Comparison of ENCODE assay signal across 9 mouse cellular contexts in genomic region chr4:154139671-154140181, GRCm38 (mm10). TPM values are rescaled to one million over a fixed set of nuclear protein-coding genes. Genes with fewer than 3 reads are reported as not detected.
A peak's percentile ranks its signal among the peaks of the same experiment; 100 is the strongest.
DNase-seq lines count a peak whose midpoint lies in the region; ATAC-seq lines count a peak whose summit lies in the region.
"Had no signal": no experiment of that assay in that cellular context is flagged by ENCODE, and none has a peak within 500 bp of the region (broad histone marks: within the 10 kb centered on the region; RNA-seq: fewer than 3 reads in every experiment).

No protein-coding gene starts in this region.

- H3K9me3 ChIP-seq in erythroblast, embryonic 14.5 days (ENCODE audit: control insufficient read depth, low read length): peaks cover 24% of the 10 kb centered on the region
- H3K9me3 ChIP-seq in embryonic facial prominence, embryonic 14.5 days (ENCODE audit: control insufficient read depth, low read length): no peaks in the 10 kb centered on the region
- H3K9me3 ChIP-seq in neural tube, embryonic 15.5 days (replicated peaks): no peaks in the 10 kb centered on the region

- peak overlapping the region; percentile 60 for H3K9ac ChIP-seq in embryonic facial prominence, embryonic 14.5 days (ENCODE audit: low read depth, low read length)
- peak overlapping the region; percentile 44 for H3K9ac ChIP-seq in neural tube, embryonic 15.5 days (replicated peaks)

- peak overlapping the region; percentile 92 for H3K4me2 ChIP-seq in embryonic facial prominence, embryonic 14.5 days (ENCODE audit: low read depth, low read length)
- peak overlapping the region; percentile 94 for H3K4me2 ChIP-seq in neural tube, embryonic 15.5 days

- WGBS in embryonic facial prominence, embryonic 14.5 days: 3% methylated on average over 15 of the region's 59 CpGs
- 0% methylated on average over 44 of the region's 59 CpGs for WGBS in neural tube, embryonic 15.5 days

- no peak for DNase-seq in embryonic facial prominence, embryonic 14.5 days (ENCODE audit: low spot score)
- peak; percentile 56 for DNase-seq in kidney, postnatal 10 days
- no peak for DNase-seq in left cerebral cortex, postnatal 25 days (ENCODE audit: low spot score in 2 of 2)
- DNase-seq in left cerebral cortex, adult 8-10 months (ENCODE audit: low spot score in 2 of 2): no peak

- no peak for ATAC-seq in erythroblast, adult 5-6 weeks (replicated peaks; ENCODE audit: low FRiP score, poor library complexity, severe bottlenecking)
- peak; percentile 9 for ATAC-seq in CD4-positive, CD25-positive, alpha-beta regulatory T cell, adult 4 months
- no peak for ATAC-seq in embryonic facial prominence, embryonic 14.5 days (ENCODE audit: low read depth)
- ATAC-seq in neural tube, embryonic 15.5 days (ENCODE audit: low FRiP score): no peak

- H3K4me3 ChIP-seq in erythroblast, embryonic 14.5 days (replicated peaks): peak overlapping the region; percentile 20
- peak overlapping the region; percentile 72 for H3K4me3 ChIP-seq in embryonic facial prominence, embryonic 14.5 days (ENCODE audit: low read depth, low read length)
- H3K4me3 ChIP-seq in neural tube, embryonic 15.5 days (replicated peaks): peak overlapping the region; percentile 43

- intact Hi-C loops in left cerebral cortex, postnatal 25 days (cut with DNase I): loop anchor here (10.0 kb wide), 1 partner anchor 185 kb away; the partner anchor contains the start of gene A430005L14Rik

- H3K4me1 ChIP-seq in erythroblast, embryonic 14.5 days (ENCODE audit: control insufficient read depth): peaks cover 47% of the 10 kb centered on the region
- peaks cover 11% of the 10 kb centered on the region for H3K4me1 ChIP-seq in embryonic facial prominence, embryonic 14.5 days (ENCODE audit: control insufficient read depth, insufficient read depth, low read length)
- peaks cover 40% of the 10 kb centered on the region for H3K4me1 ChIP-seq in neural tube, embryonic 15.5 days

- no peaks in the 10 kb centered on the region; the same call in none of the 2 replicates for H3K36me3 ChIP-seq in erythroblast, embryonic 14.5 days (ENCODE audit: control insufficient read depth)
- no peaks in the 10 kb centered on the region for H3K36me3 ChIP-seq in embryonic facial prominence, embryonic 14.5 days (ENCODE audit: control insufficient read depth, insufficient read depth, low read length)
- no peaks in the 10 kb centered on the region for H3K36me3 ChIP-seq in neural tube, embryonic 15.5 days

- H3K27ac ChIP-seq in embryonic facial prominence, embryonic 14.5 days (replicated peaks; ENCODE audit: low read depth, low read length): no peak overlapping the region
- H3K27ac ChIP-seq in neural tube, embryonic 15.5 days (replicated peaks): no peak overlapping the region
- H3K27ac ChIP-seq: macrophage had no signal

- peaks cover 76% of the 10 kb centered on the region for H3K27me3 ChIP-seq in erythroblast, embryonic 14.5 days (ENCODE audit: control insufficient read depth)
- peaks cover 58% of the 10 kb centered on the region for H3K27me3 ChIP-seq in embryonic facial prominence, embryonic 14.5 days (replicated peaks; ENCODE audit: control insufficient read depth, insufficient read depth, low read length)
- H3K27me3 ChIP-seq in neural tube, embryonic 15.5 days (replicated peaks): peaks cover 61% of the 10 kb centered on the region

RNA-seq across cellular contexts. Expression of gene Trp73, which starts 0.3 kb away (rescaled TPM):
- polyA plus RNA-seq in erythroblast, embryonic 14.5 days (2012): 0.11 TPM in 1 of 2 replicates, not detected in the other
- not detected in 2 replicates for total RNA-seq in erythroblast, adult 5-6 weeks (2015; ENCODE audit: low replicate concordance)
- total RNA-seq in erythroblast, adult 5-6 weeks (2017; ENCODE audit: low replicate concordance): not detected in 2 replicates
- polyA plus RNA-seq in CD4-positive, CD25-positive, alpha-beta regulatory T cell, adult 4 months (2017; shearing (Covaris generic)): not detected
- 3.5 and 3.8 TPM in 2 replicates for polyA plus RNA-seq in embryonic facial prominence, embryonic 14.5 days (2014; fragmentation: Nextera tagmentation; extraction: Ambion mirVana)
- polyA plus RNA-seq in neural tube, embryonic 15.5 days (2015; fragmentation: Nextera tagmentation; extraction: Ambion mirVana): 0.04 and 0.17 TPM in 2 replicates
- total RNA-seq in left cerebral cortex, postnatal 25 days (2021): under 1 TPM; 0.30 to 0.50 TPM
- under 1 TPM; 0.51 to 0.83 (median 0.64) TPM for total RNA-seq in left cerebral cortex, adult 8-10 months (2022)
- polyA plus RNA-seq: macrophage had no signal

RNA-seq across cellular contexts. Expression of gene Wrap73, which starts 2.4 kb away (rescaled TPM):
- 1.4 and 1.9 TPM in 2 replicates for polyA plus RNA-seq in erythroblast, embryonic 14.5 days (2012)
- total RNA-seq in erythroblast, adult 5-6 weeks (2015; ENCODE audit: low replicate concordance): 1.5 and 2.3 TPM in 2 replicates
- 2.6 and 4.5 TPM in 2 replicates for total RNA-seq in erythroblast, adult 5-6 weeks (2017; ENCODE audit: low replicate concordance)
- polyA plus RNA-seq in CD4-positive, CD25-positive, alpha-beta regulatory T cell, adult 4 months (2017; shearing (Covaris generic)): 10 to 100 TPM; 27.0 to 28.9 TPM
- polyA plus RNA-seq in embryonic facial prominence, embryonic 14.5 days (2014; fragmentation: Nextera tagmentation; extraction: Ambion mirVana): 36.8 and 43.2 TPM in 2 replicates
- polyA plus RNA-seq in neural tube, embryonic 15.5 days (2015; fragmentation: Nextera tagmentation; extraction: Ambion mirVana): 41.9 and 43.2 TPM in 2 replicates
- 10 to 100 TPM; 30.7 to 34.8 TPM for total RNA-seq in left cerebral cortex, postnatal 25 days (2021)
- 10 to 100 TPM; 27.0 to 36.1 (median 31.0) TPM for total RNA-seq in left cerebral cortex, adult 8-10 months (2022)

RNA-seq across cellular contexts. Expression of gene Tprgl, which starts 20.7 kb away (rescaled TPM):
- polyA plus RNA-seq in erythroblast, embryonic 14.5 days (2012): 30.6 and 36.0 TPM in 2 replicates
- total RNA-seq in erythroblast, adult 5-6 weeks (2015; ENCODE audit: low replicate concordance): 75.2 and 117 TPM in 2 replicates
- 104 and 115 TPM in 2 replicates for total RNA-seq in erythroblast, adult 5-6 weeks (2017; ENCODE audit: low replicate concordance)
- polyA plus RNA-seq in CD4-positive, CD25-positive, alpha-beta regulatory T cell, adult 4 months (2017; shearing (Covaris generic)): 10 to 100 TPM; 11.4 to 28.4 TPM
- 148 and 155 TPM in 2 replicates for polyA plus RNA-seq in embryonic facial prominence, embryonic 14.5 days (2014; fragmentation: Nextera tagmentation; extraction: Ambion mirVana)
- polyA plus RNA-seq in neural tube, embryonic 15.5 days (2015; fragmentation: Nextera tagmentation; extraction: Ambion mirVana): 181 and 193 TPM in 2 replicates
- 100 to 1,000 TPM; 151 to 153 TPM for total RNA-seq in left cerebral cortex, postnatal 25 days (2021)
- total RNA-seq in left cerebral cortex, adult 8-10 months (2022): 100 to 1,000 TPM; 167 to 191 (median 180) TPM

RNA-seq across cellular contexts. Expression of gene Megf6, which starts 30.8 kb away (rescaled TPM):
- polyA plus RNA-seq in erythroblast, embryonic 14.5 days (2012): under 0.01 TPM in 1 of 2 replicates, not detected in the other
- total RNA-seq in erythroblast, adult 5-6 weeks (2015; ENCODE audit: low replicate concordance): 1.0 TPM in 1 of 2 replicates, not detected in the other
- total RNA-seq in erythroblast, adult 5-6 weeks (2017; ENCODE audit: low replicate concordance): not detected in 2 replicates
- polyA plus RNA-seq in CD4-positive, CD25-positive, alpha-beta regulatory T cell, adult 4 months (2017; shearing (Covaris generic)): not detected
- 91.2 and 97.2 TPM in 2 replicates for polyA plus RNA-seq in embryonic facial prominence, embryonic 14.5 days (2014; fragmentation: Nextera tagmentation; extraction: Ambion mirVana)
- 10.7 and 11.7 TPM in 2 replicates for polyA plus RNA-seq in neural tube, embryonic 15.5 days (2015; fragmentation: Nextera tagmentation; extraction: Ambion mirVana)
- total RNA-seq in left cerebral cortex, postnatal 25 days (2021): 1 to 10 TPM; 3.6 to 5.8 TPM
- total RNA-seq in left cerebral cortex, adult 8-10 months (2022): 1 to 10 TPM; 6.2 to 7.9 (median 7.1) TPM
- polyA plus RNA-seq: macrophage had no signal

Comparison
In these comparisons a context has a peak if more than half of its experiments do, and no peak if none do; other contexts are left out.
1. H3K4me3 ChIP-seq: peak in every context shown above with its lines; median percentile 72 in embryonic facial prominence, embryonic 14.5 days; 43 in neural tube, embryonic 15.5 days; 20 in erythroblast, embryonic 14.5 days.